Mouse (Mus musculus): ENCODE results near the gene Gm9573. TPM values are rescaled to one million over a fixed set of nuclear protein-coding genes. Genes with fewer than 3 reads are reported as not detected.

Gm9573 gene
- polyA plus RNA-seq, 1 experiment from 2014 or later: not detected

GRCm38 (mm10) chr17:35643609-35644236, 17.3 kb upstream of the Gm9573 start, which contains the start of gene Mucl3:
Gene Mucl3 (minus strand): TSS chr17:35643695.
- 72% methylated on average over 13 of the region's 13 CpGs for WGBS
- Histone ChIP-seq H3K27ac (no peak within 1 kb of the TSS), H3K9me3 (no peaks in the 10 kb centered on the region), H3K27me3 (peaks cover 16% of the 10 kb centered on the region), H3K36me3 (no peaks in the 10 kb centered on the region), H3K4me3 (replicated peaks) (no peak within 1 kb of the TSS), H3K4me2 (no peak within 1 kb of the TSS), H3K9ac (replicated peaks) (no peak within 1 kb of the TSS), H3K4me1 (replicated peaks) (no peaks in the 10 kb centered on the region)
- ATAC-seq (ENCODE audit: insufficient number of reproducible peaks, insufficient read depth, low FRiP score, low TSS enrichment, low read depth): no peak

DNA sequence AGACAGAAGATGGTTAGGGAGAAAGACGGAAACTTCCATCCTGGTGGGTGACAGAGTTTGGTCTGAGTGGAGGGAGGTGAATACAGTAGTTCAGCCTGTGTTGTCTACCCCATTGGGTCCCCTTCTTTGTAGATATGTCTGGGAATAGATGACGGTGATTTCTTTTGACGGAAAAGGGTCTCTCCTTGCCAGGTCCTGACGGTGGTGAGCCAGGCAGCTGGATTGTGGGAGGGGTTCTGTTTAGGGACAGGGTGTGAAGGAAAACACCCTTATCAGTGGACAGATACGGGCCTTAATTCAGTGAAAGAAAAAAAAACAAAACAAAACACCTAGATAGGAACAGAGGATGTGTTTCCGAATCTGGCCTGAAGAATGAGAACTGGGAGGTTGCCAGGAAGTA, 12.9 kb upstream of the Gm9573 start:
- no peak for ATAC-seq (ENCODE audit: insufficient number of reproducible peaks, insufficient read depth, low FRiP score, low TSS enrichment, low read depth)
- WGBS: 81% methylated on average over 6 of the region's 6 CpGs
- Histone ChIP-seq H3K4me2 (peak overlapping the region; percentile 41; the same call in 1 of the 2 replicates), H3K36me3 (no peaks in the 10 kb centered on the region), H3K4me3 (replicated peaks) (no peak overlapping the region), H3K27me3 (peaks cover 27% of the 10 kb centered on the region), H3K9ac (replicated peaks) (no peak overlapping the region), H3K4me1 (replicated peaks) (peaks cover 5% of the 10 kb centered on the region), H3K27ac (no peak overlapping the region), H3K9me3 (no peaks in the 10 kb centered on the region)

DNA sequence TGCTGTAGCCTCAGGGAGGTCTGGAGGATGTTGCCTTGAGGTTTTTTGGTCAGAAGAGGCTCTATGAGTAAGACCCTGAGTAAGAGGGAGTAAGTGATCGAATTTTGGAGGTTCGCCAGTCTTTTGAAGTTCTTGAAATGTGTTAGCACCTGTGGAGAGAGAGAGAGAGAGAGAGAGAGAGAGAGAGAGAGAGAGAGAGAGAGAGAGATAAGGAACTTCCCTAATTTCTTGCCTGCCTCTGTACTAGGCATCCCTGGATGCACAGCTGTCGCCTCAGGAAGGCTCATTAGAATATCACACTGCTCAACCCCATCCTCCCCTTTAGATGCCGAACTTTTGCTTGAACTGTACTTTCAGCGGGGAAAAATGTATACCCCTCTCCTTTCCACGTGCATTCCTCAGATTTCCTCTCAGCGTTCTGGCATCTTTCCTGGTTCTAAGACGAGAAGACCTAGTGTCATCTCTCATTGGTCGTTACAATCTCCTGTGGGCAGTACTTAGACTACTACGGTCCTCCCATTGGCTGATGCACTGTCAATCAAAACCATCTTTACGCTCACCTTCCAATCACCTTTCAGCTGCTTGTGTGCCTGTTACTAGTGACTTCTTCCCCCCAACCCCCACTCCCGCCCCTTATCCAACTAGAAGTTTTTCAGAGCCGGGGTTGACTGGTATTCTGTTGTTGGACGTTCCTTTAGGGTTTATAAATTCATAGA, 12.2 kb upstream of the Gm9573 start:
- Histone ChIP-seq H3K4me1 (replicated peaks) (peaks cover 5% of the 10 kb centered on the region), H3K36me3 (no peaks in the 10 kb centered on the region), H3K27ac (no peak overlapping the region), H3K4me2 (peak overlapping the region; percentile 41), H3K4me3 (replicated peaks) (no peak overlapping the region), H3K9ac (replicated peaks) (no peak overlapping the region), H3K27me3 (peaks cover 23% of the 10 kb centered on the region), H3K9me3 (no peaks in the 10 kb centered on the region)
- peak; percentile 49; the same call in 1 of the 2 replicates for ATAC-seq (ENCODE audit: insufficient number of reproducible peaks, insufficient read depth, low FRiP score, low TSS enrichment, low read depth)
- 23% methylated on average over 14 of the region's 14 CpGs for WGBS

DNA sequence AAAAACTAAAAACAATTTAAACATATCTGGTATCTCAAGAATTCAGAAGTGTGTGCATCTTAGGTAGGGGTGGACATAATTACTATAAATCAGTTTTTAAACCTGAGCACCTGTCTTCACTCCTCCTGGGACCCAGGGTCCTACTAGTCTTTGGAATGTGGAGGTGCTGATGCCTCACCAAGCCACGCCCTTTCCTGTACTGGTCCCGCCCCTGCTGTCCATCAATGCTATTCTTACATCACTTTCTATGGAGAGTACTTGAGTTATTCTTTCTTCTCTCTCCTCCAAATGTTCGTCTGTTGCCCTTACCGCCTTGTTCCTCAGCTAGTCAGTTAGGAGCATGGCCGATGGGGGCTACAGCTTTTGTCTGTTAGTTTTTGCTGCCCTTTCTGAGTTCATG, 9.9 kb upstream of the Gm9573 start:
- Histone ChIP-seq H3K4me2 (0 out of 2 replicates have a peak overlapping the region, but pooled peaks have one; percentile 61), H3K36me3 (no peaks in the 10 kb centered on the region), H3K9me3 (no peaks in the 10 kb centered on the region), H3K9ac (replicated peaks) (no peak overlapping the region), H3K4me3 (replicated peaks) (no peak overlapping the region), H3K4me1 (replicated peaks) (peaks cover 5% of the 10 kb centered on the region), H3K27ac (no peak overlapping the region), H3K27me3 (peaks cover 15% of the 10 kb centered on the region)
- no peak for ATAC-seq (ENCODE audit: insufficient number of reproducible peaks, insufficient read depth, low FRiP score, low TSS enrichment, low read depth)
- 45% methylated on average over 5 of the region's 5 CpGs for WGBS

GRCm38 (mm10) chr17:35635699-35636111, 9.3 kb upstream of the Gm9573 start:
- 0 out of 2 replicates have a peak, but pooled peaks have one; percentile 21 for ATAC-seq (ENCODE audit: insufficient number of reproducible peaks, insufficient read depth, low FRiP score, low TSS enrichment, low read depth)
- 2% methylated on average over 15 of the region's 15 CpGs for WGBS

DNA sequence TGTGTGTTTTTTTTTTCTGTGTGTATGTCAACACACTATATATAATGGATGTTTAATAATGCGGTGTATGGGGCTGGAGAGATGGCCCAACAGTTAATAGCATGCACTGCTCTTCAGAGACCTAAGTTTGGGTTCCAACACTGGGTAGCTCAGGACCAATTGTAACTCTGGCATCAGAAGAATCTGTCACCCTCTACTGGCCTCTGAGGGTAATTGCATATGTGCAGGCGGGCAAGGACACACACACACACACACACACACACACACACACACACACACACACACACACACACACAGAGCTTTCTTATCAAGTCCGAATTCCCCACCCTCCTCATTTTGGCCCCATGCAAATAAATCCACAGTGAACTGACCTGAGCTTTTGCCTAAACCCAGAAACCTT, 8.8 kb upstream of the Gm9573 start:
- Histone ChIP-seq H3K36me3 (no peaks in the 10 kb centered on the region), H3K4me1 (replicated peaks) (peaks cover 5% of the 10 kb centered on the region), H3K4me2 (no peak overlapping the region), H3K27ac (no peak overlapping the region), H3K9me3 (no peaks in the 10 kb centered on the region), H3K9ac (replicated peaks) (no peak overlapping the region), H3K27me3 (peaks cover 13% of the 10 kb centered on the region), H3K4me3 (replicated peaks) (no peak overlapping the region)
- ATAC-seq (ENCODE audit: insufficient number of reproducible peaks, insufficient read depth, low FRiP score, low TSS enrichment, low read depth): no peak
- 78% methylated on average over 3 of the region's 3 CpGs for WGBS

More at GRCm38 (mm10) chr17:35635699-35636111, 9.3 kb upstream of the Gm9573 start:
- H3K27ac ChIP-seq: no peak overlapping the region
- H3K36me3 ChIP-seq: no peaks in the 10 kb centered on the region
- H3K4me2 ChIP-seq: peak overlapping the region; percentile 61
- H3K27me3 ChIP-seq: peaks cover 13% of the 10 kb centered on the region
- peak overlapping the region; percentile 35 for H3K4me3 ChIP-seq (replicated peaks)
- H3K4me1 ChIP-seq (replicated peaks): peaks cover 5% of the 10 kb centered on the region
- no peak overlapping the region for H3K9ac ChIP-seq (replicated peaks)
- no peaks in the 10 kb centered on the region for H3K9me3 ChIP-seq

DNA sequence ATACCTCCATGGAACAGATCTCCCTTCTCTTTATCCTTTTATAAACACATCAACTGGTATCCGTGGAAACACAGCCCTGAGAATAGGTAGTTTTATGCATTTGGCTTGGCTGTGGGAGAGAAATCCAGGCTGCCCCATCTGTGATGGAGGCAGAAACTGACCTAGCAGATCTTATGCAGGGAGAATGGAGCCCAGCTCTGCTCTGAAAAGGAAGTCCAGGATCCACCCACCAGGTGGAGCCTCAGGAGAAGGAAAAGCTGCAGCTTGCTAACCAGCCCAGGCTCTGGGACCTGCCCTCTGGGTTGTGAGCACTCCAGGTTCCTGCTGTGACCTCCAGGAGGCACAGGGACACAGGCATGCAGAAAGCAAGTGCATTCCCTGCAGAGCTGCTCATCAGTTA, 7.6 kb upstream of the Gm9573 start:
- ATAC-seq (ENCODE audit: insufficient number of reproducible peaks, insufficient read depth, low FRiP score, low TSS enrichment, low read depth): no peak; the same call in 1 of the 2 replicates
- no peaks in the 10 kb centered on the region for H3K36me3 ChIP-seq
- 6% methylated on average over 1 of the region's 1 CpGs for WGBS
- H3K4me1 ChIP-seq (replicated peaks): peaks cover 5% of the 10 kb centered on the region
- H3K9me3 ChIP-seq: no peaks in the 10 kb centered on the region
- H3K9ac ChIP-seq (replicated peaks): no peak overlapping the region
- no peak overlapping the region for H3K4me2 ChIP-seq
- H3K27ac ChIP-seq: no peak overlapping the region
- peaks cover 13% of the 10 kb centered on the region for H3K27me3 ChIP-seq
- H3K4me3 ChIP-seq (replicated peaks): no peak overlapping the region

DNA sequence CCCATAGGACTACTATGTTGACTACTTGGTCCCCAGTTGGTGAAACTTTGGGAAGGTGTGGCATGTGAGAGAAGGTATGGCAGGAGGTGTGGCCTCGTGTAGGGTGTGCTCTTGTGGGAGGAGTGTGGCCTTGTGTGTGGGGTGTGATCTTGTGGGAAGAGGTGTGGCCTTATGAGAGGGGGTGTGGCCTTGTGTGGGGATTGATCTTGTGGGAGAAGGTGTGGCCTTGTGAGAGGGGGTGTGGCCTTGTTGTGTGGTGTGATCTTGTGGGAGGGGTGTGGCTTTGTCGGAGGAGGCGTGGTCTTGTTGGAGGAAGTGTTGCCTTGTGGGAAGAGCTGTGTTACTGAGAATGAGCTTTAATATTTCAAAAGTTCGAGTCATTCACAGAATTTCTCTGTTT, 9.3 kb downstream of the Gm9573 start:
- Histone ChIP-seq H3K9me3 (no peaks in the 10 kb centered on the region), H3K4me1 (replicated peaks) (no peaks in the 10 kb centered on the region), H3K27ac (no peak overlapping the region), H3K4me3 (replicated peaks) (no peak overlapping the region), H3K36me3 (no peaks in the 10 kb centered on the region), H3K9ac (replicated peaks) (no peak overlapping the region), H3K4me2 (no peak overlapping the region), H3K27me3 (no peaks in the 10 kb centered on the region)
- ATAC-seq (ENCODE audit: insufficient number of reproducible peaks, insufficient read depth, low FRiP score, low TSS enrichment, low read depth): no peak
- 78% methylated on average over 4 of the region's 4 CpGs for WGBS

GRCm38 (mm10) chr17:35601736-35602354, 24.6 kb downstream of the Gm9573 start:
- 57% methylated on average over 8 of the region's 8 CpGs for WGBS
- no peak overlapping the region for H3K27ac ChIP-seq

DNA sequence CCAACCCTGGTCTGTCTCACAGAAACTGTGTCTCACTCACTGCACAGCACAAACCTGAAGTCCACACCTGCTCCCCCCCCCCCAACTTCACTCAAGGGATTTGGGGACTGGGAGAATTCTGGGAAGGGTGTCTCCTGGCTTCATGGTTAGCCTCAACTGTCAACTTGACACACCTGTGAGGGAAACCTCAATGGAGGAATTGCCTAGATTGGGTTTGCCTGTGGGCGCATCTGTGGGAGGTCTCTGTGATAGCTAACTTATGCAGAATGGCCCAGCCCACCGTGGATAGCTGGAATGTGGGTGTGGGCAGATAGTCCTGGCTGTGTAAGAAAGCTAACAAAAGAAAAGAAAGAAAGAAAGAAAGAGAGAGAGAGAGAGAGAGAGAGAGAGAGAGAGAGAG, 25.2 kb downstream of the Gm9573 start, which contains the start of gene Sfta2:
TSS of gene Sfta2 (plus strand) at position 301 of the 400 bp plus-strand sequence.
- H3K36me3 ChIP-seq: no peaks in the 10 kb centered on the region
- peaks cover 4% of the 10 kb centered on the region; the same call in 1 of the 2 replicates for H3K9me3 ChIP-seq
- no peak within 1 kb of the TSS for H3K4me2 ChIP-seq
- no peak for ATAC-seq (ENCODE audit: insufficient number of reproducible peaks, insufficient read depth, low FRiP score, low TSS enrichment, low read depth)
- peaks cover 8% of the 10 kb centered on the region for H3K27me3 ChIP-seq
- 56% methylated on average over 2 of the region's 2 CpGs for WGBS
- no peaks in the 10 kb centered on the region for H3K4me1 ChIP-seq (replicated peaks)
- H3K4me3 ChIP-seq (replicated peaks): no peak within 1 kb of the TSS
- H3K27ac ChIP-seq: no peak within 1 kb of the TSS
- H3K9ac ChIP-seq (replicated peaks): no peak within 1 kb of the TSS

More at GRCm38 (mm10) chr17:35601736-35602354, 24.6 kb downstream of the Gm9573 start:
- Histone ChIP-seq H3K4me1 (replicated peaks) (no peaks in the 10 kb centered on the region), H3K27me3 (peaks cover 8% of the 10 kb centered on the region), H3K36me3 (no peaks in the 10 kb centered on the region), H3K4me2 (no peak overlapping the region), H3K9ac (replicated peaks) (no peak overlapping the region), H3K4me3 (replicated peaks) (no peak overlapping the region), H3K9me3 (peaks cover 5% of the 10 kb centered on the region)
- no peak for ATAC-seq (ENCODE audit: insufficient number of reproducible peaks, insufficient read depth, low FRiP score, low TSS enrichment, low read depth)

DNA sequence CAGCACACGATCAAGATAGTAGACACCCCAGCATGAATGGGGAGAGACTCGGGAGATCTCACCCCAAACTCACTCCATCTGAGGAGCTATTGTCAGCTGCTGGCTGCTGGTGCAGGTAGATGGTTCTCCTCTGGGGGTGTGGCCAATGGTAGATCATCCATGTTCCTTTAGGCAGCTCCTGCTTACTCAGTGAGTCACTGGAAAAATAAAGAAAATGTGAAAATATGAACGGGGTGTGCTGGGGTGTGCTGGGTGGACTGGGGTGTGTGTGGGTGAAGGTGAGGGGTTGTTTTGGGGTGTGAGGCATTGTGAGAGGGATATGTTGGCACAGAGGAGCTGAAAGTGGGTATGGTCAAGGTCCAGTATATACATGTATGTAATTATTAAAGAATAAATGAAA, 29.0 kb downstream of the Gm9573 start:
- Histone ChIP-seq H3K36me3 (no peaks in the 10 kb centered on the region), H3K4me2 (no peak overlapping the region), H3K27ac (no peak overlapping the region), H3K27me3 (peaks cover 6% of the 10 kb centered on the region), H3K9me3 (peaks cover 6% of the 10 kb centered on the region; the same call in 1 of the 2 replicates), H3K4me1 (replicated peaks) (no peaks in the 10 kb centered on the region), H3K4me3 (replicated peaks) (no peak overlapping the region), H3K9ac (replicated peaks) (no peak overlapping the region)
- no peak for ATAC-seq (ENCODE audit: insufficient number of reproducible peaks, insufficient read depth, low FRiP score, low TSS enrichment, low read depth)
- 94% methylated on average over 3 of the region's 3 CpGs for WGBS

Measured in limb, embryonic 12.5 days (tissue).